Mouse (Mus musculus) heart, embryonic 14.5 days (tissue): Measurements from ENCODE around the gene Syngr3. TPM values are rescaled to one million over a fixed set of nuclear protein-coding genes. Genes with fewer than 3 reads are reported as not detected.

ENCODE experiments used
- ATAC-seq: fragments of 200-750 bp; cut with Nextera tagmentation; 2 replicates; pipeline ENCODE4 v1.8.0; 2017; ENCODE audit warnings: low read depth, moderate TSS enrichment; ENCODE audit not compliant: insufficient number of reproducible peaks, insufficient read depth, low FRiP score
- H3K27ac ChIP-seq, 2 experiments: fragments of 200-500 bp in 1 of 2; fragments of 300-500 bp in 1 of 2; sonication (generic) in 1 of 2; replicated peaks in 1 of 2; 2 replicates each; pipeline ENCODE4 v1.5.1; 2012 to 2014; ENCODE audit warnings: low read depth in 2 of 2, low read length in 2 of 2, control low read depth in 1 of 2, mild to moderate bottlenecking in 1 of 2, mixed read lengths in 1 of 2; ENCODE audit not compliant: control insufficient read depth in 1 of 2, insufficient read depth in 1 of 2
- H3K27me3 ChIP-seq: fragments of 300-500 bp; sonication (generic); 2 replicates; pipeline ENCODE4 v1.6.1; 2014; ENCODE audit warnings: mild to moderate bottlenecking, low read length, control low read depth; ENCODE audit not compliant: control insufficient read depth, insufficient read depth
- H3K36me3 ChIP-seq: fragments of 300-500 bp; sonication (generic); 2 replicates; pipeline ENCODE4 v1.6.1; 2014; ENCODE audit warnings: mild to moderate bottlenecking, control low read depth, low read length, mixed read lengths; ENCODE audit not compliant: control insufficient read depth, insufficient read depth
- H3K4me1 ChIP-seq, 2 experiments: fragments of 200-500 bp in 1 of 2; fragments of 300-500 bp in 1 of 2; sonication (generic) in 1 of 2; 2 replicates each; pipeline ENCODE4 v1.6.1; 2012 to 2014; ENCODE audit warnings: low read length in 2 of 2, control low read depth in 1 of 2, mixed read lengths in 1 of 2; ENCODE audit not compliant: control insufficient read depth in 2 of 2, insufficient read depth in 2 of 2
- H3K4me2 ChIP-seq: fragments of 300-500 bp; sonication (generic); 2 replicates; pipeline ENCODE4 v1.6.1; 2014; ENCODE audit warnings: mild to moderate bottlenecking, low read length
- H3K4me3 ChIP-seq, 2 experiments: fragments of 200-500 bp in 1 of 2; fragments of 300-500 bp in 1 of 2; sonication (generic) in 1 of 2; 2 replicates each; pipeline ENCODE4 v1.5.1; 2012 to 2014; ENCODE audit warnings: low read length in 2 of 2, mild to moderate bottlenecking in 2 of 2, control low read depth in 1 of 2, low read depth in 1 of 2, moderate library complexity in 1 of 2; ENCODE audit not compliant: control insufficient read depth in 1 of 2, insufficient read depth in 1 of 2
- H3K9ac ChIP-seq: fragments of 300-500 bp; sonication (generic); 2 replicates; pipeline ENCODE4 v1.6.1; 2014; ENCODE audit warnings: mild to moderate bottlenecking, low read length
- H3K9me3 ChIP-seq: fragments of 300-500 bp; sonication (generic); 2 replicates; pipeline ENCODE4 v1.6.1; 2016; ENCODE audit warnings: low read length, control low read depth; ENCODE audit not compliant: control insufficient read depth
- WGBS: fragments of 180-500 bp; shearing (Covaris S2); extraction: QIAGEN DNeasy Blood & Tissue Kit; methylation state at CpG from one replicate; pipeline ENCODE4 v1.1.7; 2014; 5-methylcytosine and 5-hydroxymethylcytosine counted together
- polyA plus RNA-seq: library from polyadenylated mRNA; unstranded; fragments of >200 nt; fragmentation: Nextera tagmentation; extraction: Ambion mirVana; gene quantifications from 2 replicates; pipeline ENCODE4 v1.2.1, GENCODE M21; 2014

The Syngr3 gene
- polyA plus RNA-seq, 1 experiment from 2014 or later, result 0.69 TPM

DNA sequence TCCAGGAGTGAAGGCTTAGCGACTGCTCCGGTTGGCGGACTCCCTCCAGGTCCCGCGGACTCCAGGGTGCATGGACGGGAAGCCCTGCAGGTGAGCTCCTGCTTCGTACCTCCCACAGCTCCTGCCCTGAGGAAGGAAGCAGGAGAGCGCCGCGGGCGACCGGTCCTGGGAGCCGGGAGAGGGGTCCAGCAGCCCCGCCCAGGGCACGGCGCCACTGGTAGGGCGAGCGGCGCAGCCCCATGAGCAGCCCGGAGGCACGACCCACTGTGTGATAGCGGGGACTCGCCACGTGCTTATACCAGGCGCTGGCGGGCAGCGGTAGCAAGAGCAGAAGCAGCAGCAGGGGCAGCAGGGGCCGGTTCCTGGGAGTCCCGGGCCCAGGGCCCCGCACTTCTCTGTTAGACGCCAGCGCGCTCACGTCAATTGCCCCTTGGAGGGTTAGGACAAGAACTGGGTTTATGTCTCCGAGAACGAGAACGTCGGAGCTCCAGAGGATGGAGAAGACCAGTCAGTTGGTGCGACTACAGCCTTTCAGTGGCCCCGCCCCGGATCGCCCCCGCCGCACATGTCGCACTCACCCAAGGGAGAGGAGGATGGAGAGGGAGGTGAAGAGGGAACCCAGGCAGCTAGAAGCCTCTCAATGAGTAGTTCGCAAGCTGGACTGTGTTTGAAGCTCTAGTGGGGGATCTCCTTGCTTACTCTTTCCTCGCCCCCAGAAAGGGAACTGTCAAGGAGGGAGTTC lies 31.6 kb downstream of the Syngr3 start, which contains the start of gene Npw:
Gene Npw, minus strand, starts transcription at position 441 of the 742 bp plus-strand sequence.
- H3K4me1 ChIP-seq, result peaks cover 3 to 7% of the 10 kb centered on the region in 2 experiments; a peak in 3 of 4 replicates
- no peak within 1 kb of the TSS for H3K27ac ChIP-seq
- H3K9ac ChIP-seq, result peak within 1 kb of the TSS; percentile 45
- H3K4me2 ChIP-seq, result peak within 1 kb of the TSS; percentile 73
- no peaks in the 10 kb centered on the region for H3K9me3 ChIP-seq
- no peaks in the 10 kb centered on the region for H3K36me3 ChIP-seq
- H3K4me3 ChIP-seq, result peak within 1 kb of the TSS; percentile 33 to 43
- WGBS, result 2% methylated on average over 46 of the region's 47 CpGs
- ATAC-seq, result peak; percentile 48
- peaks cover 47% of the 10 kb centered on the region for H3K27me3 ChIP-seq

DNA sequence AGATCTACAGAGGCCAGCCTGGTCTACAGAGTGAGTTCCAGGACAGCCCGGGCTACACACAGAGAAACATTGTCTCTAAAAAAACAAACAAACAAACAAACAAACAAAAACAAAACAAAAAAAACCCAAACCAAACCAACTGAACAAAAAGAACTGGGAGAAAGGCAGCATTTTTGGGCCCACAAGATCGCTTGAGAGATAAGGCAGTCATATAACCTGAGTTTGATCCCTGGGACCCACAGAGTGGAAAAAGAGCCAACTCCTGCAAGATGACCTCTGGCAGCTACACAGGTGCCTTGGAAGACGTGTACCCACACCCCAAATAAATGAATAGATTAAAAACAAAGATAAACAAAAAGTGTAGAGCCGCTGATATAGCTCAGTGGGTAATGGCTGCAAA lies 34.8 kb downstream of the Syngr3 start:
- no peak overlapping the region for H3K27ac ChIP-seq
- H3K4me2 ChIP-seq, result no peak overlapping the region
- H3K9ac ChIP-seq, result no peak overlapping the region
- H3K36me3 ChIP-seq, result no peaks in the 10 kb centered on the region
- H3K9me3 ChIP-seq, result no peaks in the 10 kb centered on the region
- peaks cover 41% of the 10 kb centered on the region for H3K27me3 ChIP-seq
- 74% methylated on average over 4 of the region's 4 CpGs for WGBS
- H3K4me1 ChIP-seq, result peaks cover 5 to 14% of the 10 kb centered on the region in 2 experiments; a peak in 3 of 4 replicates
- H3K4me3 ChIP-seq, result no peak overlapping the region
- no peak for ATAC-seq

DNA sequence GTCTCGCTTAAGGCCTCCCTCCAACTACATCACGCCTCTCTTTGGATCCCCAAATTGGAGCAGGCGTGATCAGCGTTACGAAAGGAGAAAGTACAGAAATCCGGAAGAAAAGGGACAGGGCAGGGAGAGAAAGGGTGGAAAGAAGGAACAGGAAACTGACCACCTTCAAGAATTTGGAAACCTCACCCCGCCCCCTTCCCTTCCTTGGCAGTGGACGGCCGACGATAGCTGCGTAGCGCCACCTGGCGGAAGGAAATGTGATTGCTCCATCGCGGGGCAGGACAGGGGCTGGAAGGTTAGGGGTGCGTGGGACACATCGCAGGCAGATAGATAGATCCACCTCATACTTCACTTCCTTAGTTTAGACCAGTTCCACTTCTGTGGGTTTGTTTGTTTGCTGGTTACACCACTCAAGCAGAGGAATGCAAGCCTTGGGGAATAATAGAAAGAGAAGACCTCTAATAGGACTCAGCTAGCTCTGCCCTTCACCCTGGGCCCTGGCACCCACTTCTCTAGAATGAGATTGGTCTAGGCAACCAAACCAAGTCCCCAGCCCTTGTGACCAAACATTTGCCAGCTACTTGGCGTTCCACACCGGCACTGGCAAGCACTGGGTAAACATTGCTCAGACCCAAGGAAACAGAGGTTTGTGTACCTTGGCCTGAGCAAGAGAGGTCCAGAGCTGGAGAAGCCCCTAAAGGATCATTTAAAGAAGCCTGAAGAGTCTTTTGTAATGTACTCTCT lies 35.6 kb downstream of the Syngr3 start:
- Histone ChIP-seq H3K36me3 (no peaks in the 10 kb centered on the region), H3K27me3 (peaks cover 33% of the 10 kb centered on the region), H3K4me3 (peak overlapping the region; percentile 25 to 32), H3K9ac (peak overlapping the region; percentile 58), H3K27ac (0 out of 4 replicates have a peak overlapping the region, but pooled peaks of 1 of the 2 experiments have one; percentile 10), H3K4me1 (peaks cover 5 to 19% of the 10 kb centered on the region in 2 experiments; a peak in 3 of 4 replicates), H3K9me3 (no peaks in the 10 kb centered on the region), H3K4me2 (peak overlapping the region; percentile 64)
- WGBS, result 4% methylated on average over 19 of the region's 19 CpGs
- no peak for ATAC-seq

DNA sequence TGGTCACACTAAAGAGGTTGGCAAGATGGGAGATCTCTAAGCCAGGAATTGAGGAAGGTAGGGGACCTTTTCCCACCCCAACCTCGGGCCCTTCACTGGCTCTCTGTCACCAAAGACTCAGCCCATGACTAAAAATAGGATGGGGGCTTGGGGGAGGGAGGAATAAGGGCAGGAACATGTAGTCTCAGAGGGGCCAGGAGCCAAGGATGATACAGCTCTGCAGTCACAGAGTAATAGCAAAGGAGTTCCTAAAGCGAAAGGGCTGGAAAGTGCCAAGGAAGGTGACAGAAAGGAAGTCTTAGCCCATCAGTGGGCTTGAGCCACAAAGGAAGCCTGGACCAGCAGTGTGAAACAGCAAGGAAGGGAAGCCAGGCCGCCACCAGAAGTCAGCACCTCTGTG lies 37.9 kb downstream of the Syngr3 start:
- 0 out of 2 replicates have a peak, but pooled peaks cover 3% of the 10 kb centered on the region for H3K36me3 ChIP-seq
- ATAC-seq, result no peak

DNA sequence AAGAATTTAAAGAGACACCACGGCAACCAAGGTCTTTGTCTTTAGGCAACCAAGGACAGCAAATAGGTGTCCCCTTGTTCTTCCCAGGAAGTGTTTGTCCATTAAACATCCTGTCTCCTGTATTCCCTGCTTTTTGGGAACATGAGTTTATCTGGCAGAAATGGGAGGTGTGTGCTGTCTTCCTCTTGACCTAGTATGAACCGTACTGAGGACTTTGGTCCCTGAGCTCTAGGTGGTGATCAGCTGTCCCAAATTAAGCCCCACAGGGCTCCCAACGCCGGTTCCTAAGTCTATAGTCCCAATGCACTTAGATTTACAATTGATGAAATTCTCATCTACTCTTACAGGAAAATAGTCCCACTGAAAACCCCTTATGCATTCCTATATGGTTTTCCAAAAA lies 39.0 kb downstream of the Syngr3 start:
- no peak overlapping the region for H3K27ac ChIP-seq
- no peaks in the 10 kb centered on the region for H3K27me3 ChIP-seq
- WGBS, result 80% methylated on average over 4 of the region's 4 CpGs
- 0 out of 2 replicates have a peak, but pooled peaks cover 3% of the 10 kb centered on the region for H3K36me3 ChIP-seq
- no peak for ATAC-seq
- H3K9ac ChIP-seq, result peak overlapping the region; percentile 88; the same call in 1 of the 2 replicates
- peak overlapping the region in 1 of 2 experiments; percentile 75; a peak in 2 of 4 replicates for H3K4me3 ChIP-seq
- no peaks in the 10 kb centered on the region for H3K9me3 ChIP-seq
- H3K4me1 ChIP-seq, result peaks cover 10 to 12% of the 10 kb centered on the region in 2 experiments; a peak in 2 of 4 replicates
- H3K4me2 ChIP-seq, result no peak overlapping the region

More for the DNA sequence above, 37.9 kb downstream of the Syngr3 start:
- 46% methylated on average over 3 of the region's 3 CpGs for WGBS
- no peaks in the 10 kb centered on the region for H3K9me3 ChIP-seq
- peaks cover 10% of the 10 kb centered on the region for H3K27me3 ChIP-seq
- no peak overlapping the region for H3K4me2 ChIP-seq
- H3K27ac ChIP-seq, result no peak overlapping the region
- peaks cover 5 to 12% of the 10 kb centered on the region in 2 experiments; a peak in 2 of 4 replicates for H3K4me1 ChIP-seq
- H3K4me3 ChIP-seq, result no peak overlapping the region
- H3K9ac ChIP-seq, result no peak overlapping the region

DNA sequence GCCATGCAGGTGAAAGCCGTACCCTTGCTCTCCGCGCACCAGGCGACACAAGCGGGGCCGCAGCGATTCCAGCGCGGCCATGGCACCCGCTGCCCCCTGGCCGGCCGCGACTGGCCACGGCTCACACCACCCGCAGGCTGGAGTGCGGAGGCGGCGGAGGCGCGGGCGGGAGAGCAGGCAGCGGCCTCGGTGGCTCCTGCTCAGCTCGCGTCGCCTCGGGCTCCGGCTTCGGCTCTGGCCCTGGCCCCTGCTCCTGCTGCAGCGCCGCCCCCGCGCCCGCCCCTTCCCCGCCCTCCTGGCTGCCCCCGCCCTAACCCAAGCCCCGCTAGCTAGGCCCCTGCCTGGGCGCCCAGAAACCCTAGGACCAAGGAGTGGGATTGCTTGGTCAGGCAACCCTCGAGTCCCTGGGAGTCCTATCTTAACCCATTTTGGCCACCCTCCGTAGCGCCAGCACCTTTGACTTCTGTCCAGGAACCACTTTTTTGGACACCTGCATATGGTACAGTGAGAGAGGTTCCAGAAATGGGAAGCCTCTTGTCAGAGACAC lies 39.6 kb downstream of the Syngr3 start, which contains the start of gene Slc9a3r2:
Gene Slc9a3r2, minus strand, starts transcription at position 258 of the 547 bp plus-strand sequence.
- Histone ChIP-seq H3K36me3 (0 out of 2 replicates have a peak, but pooled peaks cover 3% of the 10 kb centered on the region), H3K9ac (peak within 1 kb of the TSS; percentile 88), H3K27ac (peak within 1 kb of the TSS; percentile 6 to 64; a peak in 3 of 4 replicates), H3K4me1 (peaks cover 16 to 17% of the 10 kb centered on the region in 2 experiments; a peak in 2 of 4 replicates), H3K4me2 (peak within 1 kb of the TSS; percentile 97), H3K4me3 (peak within 1 kb of the TSS; percentile 57 to 75), H3K9me3 (no peaks in the 10 kb centered on the region), H3K27me3 (no peaks in the 10 kb centered on the region)
- peak; percentile 62 for ATAC-seq
- WGBS, result under 1% methylated on average over 29 of the region's 41 CpGs

DNA sequence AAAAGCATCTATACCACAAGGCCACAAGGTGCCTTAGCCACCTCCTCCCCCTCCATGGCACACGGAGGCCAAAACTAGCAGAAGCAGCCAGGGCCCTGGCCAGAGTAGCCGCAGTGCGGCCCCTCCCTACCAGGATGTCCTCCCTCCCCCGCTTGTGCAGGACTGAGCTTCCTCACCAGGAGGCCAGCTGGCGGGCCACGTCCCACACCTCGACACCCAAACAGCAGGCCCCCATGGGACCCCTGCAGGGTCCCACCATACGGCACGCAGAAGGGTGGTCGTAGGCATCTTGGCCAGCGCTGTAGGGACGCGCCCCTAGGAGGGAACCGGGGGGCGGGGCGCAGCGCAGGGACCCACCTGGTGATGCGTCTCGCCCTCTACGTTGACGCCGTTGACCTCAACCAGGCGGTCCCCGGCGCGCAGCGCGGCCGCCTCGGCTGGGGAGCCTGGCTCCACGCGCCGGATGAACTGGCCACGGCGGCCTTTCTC lies 40.1 kb downstream of the Syngr3 start:
- Histone ChIP-seq H3K36me3 (0 out of 2 replicates have a peak, but pooled peaks cover 3% of the 10 kb centered on the region), H3K27me3 (no peaks in the 10 kb centered on the region), H3K9me3 (no peaks in the 10 kb centered on the region), H3K27ac (peak overlapping the region; percentile 6 to 64; a peak in 2 of 4 replicates), H3K4me1 (peaks cover 21 to 22% of the 10 kb centered on the region in 2 experiments), H3K9ac (peak overlapping the region; percentile 88), H3K4me3 (peak overlapping the region; percentile 57 to 75), H3K4me2 (peak overlapping the region; percentile 97)
- WGBS, result under 1% methylated on average over 35 of the region's 35 CpGs
- ATAC-seq, result 0 out of 2 replicates have a peak, but pooled peaks have one; percentile 14
